Mouse (Mus musculus) heart, postnatal 14 days (tissue): ENCODE data around the gene Zfp30. TPM values are rescaled to one million over a fixed set of nuclear protein-coding genes. Genes with fewer than 3 reads are reported as not detected.

Experiments used
- DNase-seq, 2 experiments: peaks; one replicate each; pipeline ENCODE4 v3.0.0; 2021 to 2022
- intact Hi-C: fragments of 180-260 bp; cut with DNase I; formaldehyde crosslinking; loops from one replicate; pipeline ENCODE4 v1.15.1; 2025
- microRNA-seq, 2 experiments: library from miRNA; unstranded; fragments of <30 nt; microRNA quantifications; one replicate each; pipeline ENCODE4 v1.2.0; 2021 to 2022
- total RNA-seq, 2 experiments: library from RNA; stranded (reverse); gene quantifications; 2 replicates each; pipeline ENCODE4 v1.2.3; 2021

Zfp30 gene
- total RNA-seq, 2 experiments from 2014 or later: 6.1 to 6.8 TPM

DNA sequence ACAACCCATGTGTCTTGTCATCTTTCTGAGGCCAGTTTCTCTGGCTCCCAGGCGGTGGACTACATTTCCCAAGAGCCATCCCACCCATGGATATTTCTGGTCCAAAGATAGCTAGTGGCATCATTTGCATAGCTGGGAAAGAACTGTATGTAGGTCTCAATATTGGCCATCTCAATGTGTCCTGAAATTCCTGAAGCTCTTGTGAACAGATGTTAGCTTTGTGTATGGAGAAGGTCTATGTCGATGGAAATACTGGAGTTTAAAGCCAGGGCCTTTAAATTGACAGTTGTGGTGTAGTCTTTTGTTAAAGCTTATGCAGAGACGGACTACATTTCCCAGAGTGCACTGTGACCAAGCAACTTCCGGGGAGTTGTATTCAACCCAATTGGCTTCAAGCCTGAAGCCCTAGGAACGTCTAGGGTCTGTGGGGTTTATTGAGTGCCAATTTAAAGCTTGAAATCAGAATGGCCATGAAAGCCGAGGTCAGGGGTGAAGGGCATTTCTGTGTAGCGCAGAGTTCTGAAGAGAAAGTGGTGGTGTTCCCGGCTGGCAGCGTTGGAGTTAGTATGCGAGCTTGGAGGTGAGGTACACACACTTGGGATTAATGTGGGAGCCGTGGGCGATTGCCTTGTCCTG is 34.9 kb downstream of the Zfp30 start:
- peak; percentile 60 to 83 for DNase-seq
- intact Hi-C loops: loop anchor here (2.0 to 5.0 kb wide), 3 partner anchors 39 to 89 kb away; partner anchors contain the start of genes Zfp27, Zfp383, Zfp420 and Zfp84

DNA sequence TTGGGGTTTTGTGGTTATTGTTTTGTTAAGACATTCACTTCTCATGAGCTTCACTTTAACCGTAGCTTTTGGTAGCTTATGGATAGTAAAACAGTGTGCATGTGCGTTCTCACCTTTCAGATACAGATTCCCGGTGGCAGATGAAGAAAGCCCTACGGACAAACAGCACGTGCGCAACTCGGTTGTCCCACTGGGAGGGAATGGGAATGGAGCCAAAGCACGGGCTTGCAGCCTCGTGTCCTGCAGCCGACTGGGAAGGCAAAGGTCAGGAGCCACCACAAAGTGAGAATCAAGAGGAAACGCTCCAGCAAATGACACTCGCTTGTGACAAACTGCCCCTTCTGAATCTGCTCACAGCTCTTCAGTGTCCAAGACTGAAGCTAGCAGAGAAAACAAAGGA is 44.2 kb downstream of the Zfp30 start:
- intact Hi-C loops: no loop called here
- no peak for DNase-seq

DNA sequence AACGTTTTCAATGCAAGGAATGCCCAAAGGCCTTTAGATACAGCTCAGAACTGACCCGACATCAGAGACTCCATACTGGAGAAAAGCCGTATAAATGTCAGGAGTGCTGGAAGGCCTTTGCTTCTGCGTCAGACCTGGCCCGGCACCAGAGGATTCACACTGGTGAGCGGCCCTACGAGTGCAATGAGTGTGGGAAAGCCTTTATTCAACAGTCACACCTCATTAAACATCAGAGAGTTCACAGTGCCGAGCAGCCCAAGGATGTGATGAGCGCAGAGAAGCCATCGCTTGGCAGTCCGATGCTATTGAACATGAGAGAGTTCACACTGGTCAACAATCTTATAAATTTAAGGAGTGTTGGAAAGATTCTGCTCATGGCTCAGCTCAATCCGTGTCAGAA is 46.0 kb downstream of the Zfp30 start:
- intact Hi-C loops: no loop called here
- DNase-seq: no peak

DNA sequence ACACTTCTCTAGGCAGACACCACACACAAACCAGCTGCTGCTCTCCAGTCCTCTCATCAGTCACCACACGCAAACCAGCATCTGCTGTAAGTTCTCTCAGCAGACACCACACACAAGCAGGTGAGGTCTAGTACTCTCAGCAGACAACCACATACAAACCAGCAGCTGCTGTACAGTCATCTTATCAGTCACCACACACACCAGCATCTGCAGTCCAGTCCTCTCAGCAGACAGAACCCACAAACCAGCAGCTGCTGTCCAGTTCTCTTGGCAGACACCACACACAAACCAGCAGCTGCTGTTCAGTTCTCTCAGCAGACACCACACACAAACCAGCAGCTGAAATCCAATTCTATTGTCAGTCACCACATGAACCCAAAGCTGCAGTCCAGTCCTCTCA is 53.0 kb downstream of the Zfp30 start:
- intact Hi-C loops: no loop called here

DNA sequence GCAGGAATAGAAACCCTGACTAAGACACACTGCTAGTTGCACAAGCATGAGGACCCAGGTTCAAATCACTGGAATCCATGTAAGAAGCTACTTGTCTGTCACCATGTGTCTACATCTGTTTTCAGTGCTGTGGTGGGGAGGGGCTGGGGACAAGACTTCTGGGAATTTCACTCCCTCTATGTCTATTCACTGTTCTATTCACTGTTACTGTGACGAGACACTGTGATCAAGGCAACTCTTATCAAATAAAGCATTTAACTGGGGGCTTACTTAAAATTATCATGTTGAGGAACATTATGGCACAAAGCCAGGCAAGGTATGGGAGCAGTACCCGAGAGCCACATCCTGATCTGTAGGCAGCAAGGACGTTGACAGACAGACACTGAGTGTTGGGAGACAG is 55.5 kb downstream of the Zfp30 start:
- intact Hi-C loops: no loop called here
- no peak for DNase-seq

More for the DNA sequence above, 53.0 kb downstream of the Zfp30 start:
- DNase-seq: no peak

GRCm38 (mm10) chr7:29842105-29842504 is 58.3 kb downstream of the Zfp30 start:
- intact Hi-C loops: no loop called here
- no peak for DNase-seq

Small RNA genes within 50 kb of the gene (microRNA-seq; reads per million reads assigned to microRNA genes)
- gene Mir1964: 4.2 to 4.6 reads per million in 2 experiments

Other genes starting within 250 kb of the Zfp30 start
- not detected for gene Catsperg2, start 57.0 kb upstream of the Zfp30 start, total RNA-seq
- gene Zfp84, start 15.4 kb upstream of the Zfp30 start, total RNA-seq: 10 to 100 TPM; 12.7 to 14.4 TPM
- 10 to 100 TPM; 11.8 to 13.0 TPM for gene Zfp790, start 32.1 kb downstream of the Zfp30 start, total RNA-seq
- 1 to 10 TPM in 1 of 2 experiments, under 1 TPM in 1; 0.83 to 1.5 TPM for gene Zfp940, start 69.7 kb downstream of the Zfp30 start, total RNA-seq
- 1 to 10 TPM; 2.5 to 2.8 TPM for gene Zfp420, start 76.0 kb downstream of the Zfp30 start, total RNA-seq
- gene Zfp27, start 122.6 kb downstream of the Zfp30 start, total RNA-seq: 10 to 100 TPM in 1 of 2 experiments, 1 to 10 TPM in 1; 9.7 to 10.4 TPM
- gene Zfp383, start 124.2 kb downstream of the Zfp30 start, total RNA-seq: 1 to 10 TPM; 7.3 to 8.1 TPM
- 1 to 10 TPM; 6.1 to 6.4 TPM for gene Zfp74, start 170.1 kb downstream of the Zfp30 start, total RNA-seq
- gene Zfp568, start 200.0 kb downstream of the Zfp30 start, total RNA-seq: 10 to 100 TPM; 32.0 to 41.7 TPM